Comparison of ENCODE assay signal across 8 mouse cellular contexts in the genomic region with DNA sequence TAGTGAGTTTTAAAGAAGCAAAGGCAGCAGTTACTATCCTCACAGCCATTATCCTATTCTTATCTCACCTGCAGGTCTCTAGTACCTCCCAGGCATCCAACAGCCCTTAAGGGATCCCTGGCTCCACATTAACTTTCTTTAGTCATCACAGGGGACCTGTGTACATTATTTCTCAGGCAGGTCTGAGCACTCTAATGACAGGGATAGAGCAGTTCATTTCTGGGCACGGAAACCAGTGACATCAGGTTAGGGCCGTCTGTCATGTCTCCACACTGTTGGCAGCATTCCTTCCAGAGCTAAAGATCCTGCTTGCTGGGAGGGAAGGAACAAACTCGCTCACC. TPM values are rescaled to one million over a fixed set of nuclear protein-coding genes. Genes with fewer than 3 reads are reported as not detected.
DNase-seq lines count a peak whose midpoint lies in the region; ATAC-seq and TF ChIP-seq lines count a peak whose summit lies in the region.

No protein-coding gene starts in this region.

- TF ChIP-seq CTCF in kidney, adult 2 months (conservative IDR thresholded peaks at IDR 0.05; ENCODE audit: insufficient read depth, insufficient read length, low read depth, low read length), result no peak
- TF ChIP-seq CTCF in hindbrain, postnatal 0 days (IDR thresholded peaks at IDR 0.05; ENCODE audit: low read depth), result no peak
- no peak for TF ChIP-seq CTCF in midbrain, postnatal 0 days (IDR thresholded peaks at IDR 0.05)

- no peak for TF ChIP-seq POLR2A in kidney, adult 2 months (IDR thresholded peaks at IDR 0.05; ENCODE audit: low read depth, low read length)

- H3K9ac ChIP-seq in hindbrain, postnatal 0 days (replicated peaks; ENCODE audit: low read length), result peak overlapping the region; percentile 64
- H3K9ac ChIP-seq in midbrain, postnatal 0 days (replicated peaks; ENCODE audit: low read length, poor library complexity, severe bottlenecking), result no peak overlapping the region

- DNase-seq in kidney, adult 2 months, result no peak
- no peak for DNase-seq in kidney, adult 9 months
- DNase-seq in hindbrain, postnatal 0 days (ENCODE audit: low spot score), result no peak
- DNase-seq in midbrain, postnatal 0 days (ENCODE audit: low spot score), result no peak
- DNase-seq in thymus, postnatal 10 days (ENCODE audit: low spot score in 2 of 2), result no peak
- no peak for DNase-seq in kidney, postnatal 14 days
- DNase-seq in left cerebral cortex, adult 8-10 months (ENCODE audit: low spot score in 2 of 2), result no peak

- H3K4me2 ChIP-seq in hindbrain, postnatal 0 days (ENCODE audit: low read depth, low read length), result peak overlapping the region; percentile 85
- H3K4me2 ChIP-seq in midbrain, postnatal 0 days (ENCODE audit: low read depth, low read length, poor library complexity, severe bottlenecking), result peak overlapping the region; percentile 78

- peak overlapping the region; percentile 76 for H3K27ac ChIP-seq in kidney, adult 2 months (ENCODE audit: insufficient read depth, low read depth, low read length)
- H3K27ac ChIP-seq in hindbrain, postnatal 0 days, result 0 out of 2 replicates have a peak overlapping the region, but pooled peaks have one; percentile 85
- H3K27ac ChIP-seq in midbrain, postnatal 0 days (ENCODE audit: low read depth, low read length), result peak overlapping the region; percentile 74; the same call in 1 of the 2 replicates

- H3K36me3 ChIP-seq in kidney, adult 2 months (ENCODE audit: control insufficient read depth, insufficient read depth, low read length), result no peaks in the 10 kb centered on the region
- H3K36me3 ChIP-seq in hindbrain, postnatal 0 days (ENCODE audit: insufficient read depth, low read length), result no peaks in the 10 kb centered on the region
- H3K36me3 ChIP-seq in midbrain, postnatal 0 days (ENCODE audit: insufficient read depth, low read length), result no peaks in the 10 kb centered on the region

- H3K9me3 ChIP-seq in hindbrain, postnatal 0 days (ENCODE audit: low read length), result no peaks in the 10 kb centered on the region
- H3K9me3 ChIP-seq in midbrain, postnatal 0 days (ENCODE audit: low read length), result no peaks in the 10 kb centered on the region

- H3K4me3 ChIP-seq in kidney, adult 2 months (ENCODE audit: insufficient read depth, low read depth, low read length), result peak overlapping the region; percentile 36
- H3K4me3 ChIP-seq in hindbrain, postnatal 0 days (ENCODE audit: low read length), result peak overlapping the region; percentile 59
- peak overlapping the region; percentile 90 for H3K4me3 ChIP-seq in midbrain, postnatal 0 days (ENCODE audit: low read depth, low read length)

- peaks cover 5% of the 10 kb centered on the region; the same call in 1 of the 2 replicates for H3K4me1 ChIP-seq in kidney, adult 2 months (ENCODE audit: control insufficient read depth, insufficient read depth, low read length)
- 0 out of 2 replicates have a peak, but pooled peaks cover 6% of the 10 kb centered on the region for H3K4me1 ChIP-seq in hindbrain, postnatal 0 days (ENCODE audit: insufficient read depth, low read length)
- no peaks in the 10 kb centered on the region for H3K4me1 ChIP-seq in midbrain, postnatal 0 days (ENCODE audit: insufficient read depth, low read length)

- 2% methylated on average over 3 of the region's 3 CpGs for WGBS in kidney, adult 2 months
- WGBS in hindbrain, postnatal 0 days, result 0% methylated on average over 3 of the region's 3 CpGs
- WGBS in midbrain, postnatal 0 days, result under 1% methylated on average over 3 of the region's 3 CpGs

- no peaks in the 10 kb centered on the region for H3K27me3 ChIP-seq in kidney, adult 2 months (replicated peaks; ENCODE audit: control insufficient read depth, insufficient read depth, low read length)
- no peaks in the 10 kb centered on the region for H3K27me3 ChIP-seq in hindbrain, postnatal 0 days (ENCODE audit: insufficient read depth, low read length)
- H3K27me3 ChIP-seq in midbrain, postnatal 0 days (ENCODE audit: insufficient read depth, low read length), result no peaks in the 10 kb centered on the region

- ATAC-seq in common myeloid progenitor, adult 5-6 weeks (replicated peaks; ENCODE audit: low read depth, poor library complexity, severe bottlenecking), result peak; percentile 10; the same call in 1 of the 2 replicates
- no peak for ATAC-seq in hindbrain, postnatal 0 days
- peak; percentile 61; the same call in 1 of the 2 replicates for ATAC-seq in midbrain, postnatal 0 days (ENCODE audit: low FRiP score)

RNA-seq across cellular contexts. Expression of a gene that starts 0.4 kb away (rescaled TPM):
- 81.5 and 81.6 TPM in 2 replicates for polyA plus RNA-seq in kidney, adult 2 months (2012; rRNA removed)
- 26.0 and 38.1 TPM in 2 replicates for total RNA-seq in common myeloid progenitor, adult 5-6 weeks (2017)
- total RNA-seq in hindbrain, postnatal 0 days (2014; rRNA removed), result 14.6 and 17.7 TPM in 2 replicates
- 30.9 and 35.6 TPM in 2 replicates for polyA plus RNA-seq in hindbrain, postnatal 0 days (2015; fragmentation: Nextera tagmentation; extraction: Ambion mirVana)
- total RNA-seq in midbrain, postnatal 0 days (2014; rRNA removed), result 16.6 and 19.6 TPM in 2 replicates
- 26.1 and 29.6 TPM in 2 replicates for polyA plus RNA-seq in midbrain, postnatal 0 days (2015; fragmentation: Nextera tagmentation; extraction: Ambion mirVana)
- 10 to 100 TPM; 30.6 to 36.2 (median 33.5) TPM for total RNA-seq in left cerebral cortex, adult 8-10 months (2022)

RNA-seq across cellular contexts. Expression of a gene that starts 9.7 kb away (rescaled TPM):
- 0.08 and 0.11 TPM in 2 replicates for polyA plus RNA-seq in kidney, adult 2 months (2012; rRNA removed)
- 3.4 and 5.7 TPM in 2 replicates for total RNA-seq in common myeloid progenitor, adult 5-6 weeks (2017)
- 0.11 TPM in 1 of 2 replicates, not detected in the other for total RNA-seq in hindbrain, postnatal 0 days (2014; rRNA removed)
- polyA plus RNA-seq in hindbrain, postnatal 0 days (2015; fragmentation: Nextera tagmentation; extraction: Ambion mirVana), result 0.11 and 0.20 TPM in 2 replicates
- 0.33 TPM in 2 replicates for total RNA-seq in midbrain, postnatal 0 days (2014; rRNA removed)
- 0.11 and 0.15 TPM in 2 replicates for polyA plus RNA-seq in midbrain, postnatal 0 days (2015; fragmentation: Nextera tagmentation; extraction: Ambion mirVana)
- under 1 TPM; 0.11 to 0.39 (median 0.20) TPM for total RNA-seq in left cerebral cortex, adult 8-10 months (2022)

Comparison
In these comparisons a context has a peak if more than half of its experiments do, and no peak if none do; other contexts are left out.
1. H3K4me3 ChIP-seq: peak in every context shown above with its lines; median percentile 90 in midbrain, postnatal 0 days; 59 in hindbrain, postnatal 0 days; 36 in kidney, adult 2 months.